Mouse (Mus musculus): ENCODE results near the gene Gm45140. TPM values are rescaled to one million over a fixed set of nuclear protein-coding genes. Genes with fewer than 3 reads are reported as not detected.

The Gm45140 gene
- total RNA-seq, 1 experiment = 2.6 TPM

DNA sequence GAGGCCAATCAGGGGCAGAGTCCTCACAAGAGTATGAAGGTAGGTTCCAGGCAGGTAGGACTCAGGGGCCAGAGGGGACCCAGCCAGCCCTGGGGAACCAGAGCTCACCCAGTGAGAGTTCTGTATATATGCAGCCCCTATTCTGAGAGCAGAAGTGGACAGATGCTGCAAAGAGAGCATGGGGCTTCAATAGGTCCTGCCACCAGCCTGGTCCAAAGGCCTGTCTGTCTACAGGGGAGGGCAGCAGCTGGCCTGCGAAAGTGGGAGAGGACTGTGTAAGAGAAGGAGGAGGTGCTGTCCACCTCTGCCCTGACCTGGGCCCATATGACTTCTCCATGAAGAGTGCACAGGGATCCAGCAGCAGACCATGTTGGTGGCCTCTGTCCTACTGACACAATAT lies 58.9 kb downstream of the Gm45140 start:
- Histone ChIP-seq H3K9ac (ENCODE audit: insufficient read depth, low read depth, low read length, poor library complexity, severe bottlenecking) (no peak overlapping the region), H3K36me3 (ENCODE audit: control insufficient read depth, insufficient read depth, low read length, poor library complexity, severe bottlenecking) (no peaks in the 10 kb centered on the region), H3K27ac (ENCODE audit: insufficient read depth, low read depth, low read length, poor library complexity, severe bottlenecking) (no peak overlapping the region), H3K4me1 (ENCODE audit: control insufficient read depth in 2 of 2, insufficient read depth in 2 of 2, low read length in 2 of 2, poor library complexity in 1 of 2) (no peaks in the 10 kb centered on the region), H3K9me3 (ENCODE audit: control insufficient read depth, insufficient read depth, low read depth, low read length) (no peaks in the 10 kb centered on the region), H3K4me3 (ENCODE audit: insufficient read depth in 1 of 2, low read depth in 1 of 2, low read length in 2 of 2, poor library complexity in 1 of 2, severe bottlenecking in 1 of 2) (no peak overlapping the region)
- DNase-seq (ENCODE audit: low read depth, low spot score) = no peak
- in situ Hi-C loops (cut with MboI; ENCODE audit: low sequenced_read_pairs in 2 of 2, unreplicated experiment in 2 of 2) = no loop called here
- no peak for TF ChIP-seq CHD2 (IDR thresholded peaks at IDR 0.05; ENCODE audit: low read depth, low read length)
- TF ChIP-seq HCFC1 (IDR thresholded peaks at IDR 0.05; ENCODE audit: borderline replicate concordance, insufficient read depth, low read length) = no peak
- TF ChIP-seq ZNF384 (IDR thresholded peaks at IDR 0.05; ENCODE audit: low read depth, low read length) = no peak
- TF ChIP-seq MAFK (IDR thresholded peaks at IDR 0.05; ENCODE audit: insufficient read depth, low read depth, low read length) = no peak
- TF ChIP-seq ZC3H11A (IDR thresholded peaks at IDR 0.05; ENCODE audit: borderline replicate concordance, low read depth, low read length) = no peak

DNA sequence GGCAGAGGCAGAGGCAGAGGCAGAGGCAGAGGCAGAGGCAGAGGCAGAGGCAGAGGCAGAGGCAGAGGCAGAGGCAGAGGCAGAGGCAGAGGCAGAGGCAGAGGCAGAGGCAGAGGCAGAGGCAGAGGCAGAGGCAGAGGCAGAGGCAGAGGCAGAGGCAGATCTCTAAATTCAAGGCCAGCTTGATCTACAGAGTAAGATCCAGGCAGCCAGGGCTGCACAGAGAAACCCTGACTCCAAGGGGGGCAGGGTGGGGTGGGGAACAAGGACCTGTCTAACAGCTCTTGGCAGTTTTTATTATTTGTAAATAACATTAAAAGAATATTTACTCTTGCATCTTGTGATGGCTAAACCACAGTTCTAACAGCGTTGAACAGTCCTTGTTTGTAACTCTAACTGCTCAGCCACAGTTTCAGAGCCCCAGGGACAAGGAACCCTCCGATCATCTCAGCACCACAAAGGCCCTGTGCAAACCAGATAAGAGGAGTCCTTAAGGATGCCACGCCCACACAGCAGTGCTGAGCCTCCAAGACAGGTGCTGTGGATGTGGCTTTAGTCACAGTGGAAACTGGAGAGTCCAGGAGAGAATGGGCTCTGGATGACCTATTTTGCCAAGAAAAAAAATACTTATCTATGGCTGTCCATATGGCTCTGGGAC lies 59.9 kb downstream of the Gm45140 start:
- in situ Hi-C loops (cut with MboI; ENCODE audit: low sequenced_read_pairs in 2 of 2, unreplicated experiment in 2 of 2) = no loop called here
- Histone ChIP-seq H3K4me1 (ENCODE audit: control insufficient read depth in 2 of 2, insufficient read depth in 2 of 2, low read length in 2 of 2, poor library complexity in 1 of 2) (no peaks in the 10 kb centered on the region), H3K4me3 (ENCODE audit: insufficient read depth in 1 of 2, low read depth in 1 of 2, low read length in 2 of 2, poor library complexity in 1 of 2, severe bottlenecking in 1 of 2) (no peak overlapping the region), H3K36me3 (ENCODE audit: control insufficient read depth, insufficient read depth, low read length, poor library complexity, severe bottlenecking) (no peaks in the 10 kb centered on the region), H3K27ac (ENCODE audit: insufficient read depth, low read depth, low read length, poor library complexity, severe bottlenecking) (no peak overlapping the region), H3K9me3 (ENCODE audit: control insufficient read depth, insufficient read depth, low read depth, low read length) (no peaks in the 10 kb centered on the region), H3K9ac (ENCODE audit: insufficient read depth, low read depth, low read length, poor library complexity, severe bottlenecking) (no peak overlapping the region)
- no peak for TF ChIP-seq MAFK (IDR thresholded peaks at IDR 0.05; ENCODE audit: insufficient read depth, low read depth, low read length)
- TF ChIP-seq CHD2 (IDR thresholded peaks at IDR 0.05; ENCODE audit: low read depth, low read length) = no peak
- no peak for TF ChIP-seq HCFC1 (IDR thresholded peaks at IDR 0.05; ENCODE audit: borderline replicate concordance, insufficient read depth, low read length)
- TF ChIP-seq ZC3H11A (IDR thresholded peaks at IDR 0.05; ENCODE audit: borderline replicate concordance, low read depth, low read length) = no peak
- no peak for TF ChIP-seq ZNF384 (IDR thresholded peaks at IDR 0.05; ENCODE audit: low read depth, low read length)
- DNase-seq (ENCODE audit: low read depth, low spot score) = no peak

DNA sequence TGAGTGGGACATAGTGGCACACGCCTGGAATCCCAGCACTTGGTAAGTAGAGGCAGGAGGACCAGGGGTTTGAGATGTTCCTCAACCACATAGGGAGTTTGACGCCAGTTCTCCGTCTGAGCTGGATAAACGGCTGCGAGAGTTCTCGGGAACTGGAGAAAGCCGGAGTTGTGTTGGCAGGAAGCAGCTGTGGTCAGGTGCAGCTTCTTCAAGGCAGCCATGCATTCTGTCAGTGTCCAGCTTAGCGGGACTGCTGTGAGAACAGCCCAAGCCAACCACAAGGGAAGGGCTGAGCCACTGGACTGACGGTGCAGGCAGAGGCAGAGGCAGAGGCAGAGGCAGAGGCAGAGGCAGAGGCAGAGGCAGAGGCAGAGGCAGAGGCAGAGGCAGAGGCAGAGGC lies 60.7 kb downstream of the Gm45140 start:
- no peak overlapping the region for H3K4me3 ChIP-seq (ENCODE audit: insufficient read depth in 1 of 2, low read depth in 1 of 2, low read length in 2 of 2, poor library complexity in 1 of 2, severe bottlenecking in 1 of 2)
- in situ Hi-C loops (cut with MboI; ENCODE audit: low sequenced_read_pairs in 2 of 2, unreplicated experiment in 2 of 2) = no loop called here
- H3K36me3 ChIP-seq (ENCODE audit: control insufficient read depth, insufficient read depth, low read length, poor library complexity, severe bottlenecking) = no peaks in the 10 kb centered on the region
- no peak overlapping the region for H3K9ac ChIP-seq (ENCODE audit: insufficient read depth, low read depth, low read length, poor library complexity, severe bottlenecking)
- no peak for TF ChIP-seq CHD2 (IDR thresholded peaks at IDR 0.05; ENCODE audit: low read depth, low read length)
- TF ChIP-seq ZNF384 (IDR thresholded peaks at IDR 0.05; ENCODE audit: low read depth, low read length) = no peak
- TF ChIP-seq MAFK (IDR thresholded peaks at IDR 0.05; ENCODE audit: insufficient read depth, low read depth, low read length) = no peak
- no peak for TF ChIP-seq HCFC1 (IDR thresholded peaks at IDR 0.05; ENCODE audit: borderline replicate concordance, insufficient read depth, low read length)
- TF ChIP-seq ZC3H11A (IDR thresholded peaks at IDR 0.05; ENCODE audit: borderline replicate concordance, low read depth, low read length) = no peak
- no peaks in the 10 kb centered on the region for H3K9me3 ChIP-seq (ENCODE audit: control insufficient read depth, insufficient read depth, low read depth, low read length)
- no peaks in the 10 kb centered on the region for H3K4me1 ChIP-seq (ENCODE audit: control insufficient read depth in 2 of 2, insufficient read depth in 2 of 2, low read length in 2 of 2, poor library complexity in 1 of 2)
- no peak overlapping the region for H3K27ac ChIP-seq (ENCODE audit: insufficient read depth, low read depth, low read length, poor library complexity, severe bottlenecking)
- no peak for DNase-seq (ENCODE audit: low read depth, low spot score)

DNA sequence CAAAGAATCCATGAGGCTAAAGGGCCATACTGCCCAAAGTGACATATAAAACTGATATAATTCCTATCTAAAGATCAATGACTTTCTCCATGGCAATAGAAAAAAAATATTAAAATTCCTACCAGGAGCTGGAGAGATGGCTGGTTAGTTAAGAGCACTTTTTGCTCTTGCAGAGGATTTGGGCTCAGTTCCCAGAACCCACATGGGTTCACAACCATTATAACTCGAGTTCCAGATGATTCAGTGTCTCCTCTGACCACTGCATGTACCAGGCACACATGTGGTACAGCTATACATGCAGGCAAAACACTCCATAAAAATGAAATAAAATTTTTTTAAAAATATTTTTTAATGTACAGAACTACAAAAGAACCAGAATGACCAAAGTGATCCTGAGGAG lies 61.1 kb downstream of the Gm45140 start:
- H3K4me3 ChIP-seq (ENCODE audit: insufficient read depth in 1 of 2, low read depth in 1 of 2, low read length in 2 of 2, poor library complexity in 1 of 2, severe bottlenecking in 1 of 2) = no peak overlapping the region
- no peak overlapping the region for H3K9ac ChIP-seq (ENCODE audit: insufficient read depth, low read depth, low read length, poor library complexity, severe bottlenecking)
- H3K36me3 ChIP-seq (ENCODE audit: control insufficient read depth, insufficient read depth, low read length, poor library complexity, severe bottlenecking) = no peaks in the 10 kb centered on the region
- no peak overlapping the region for H3K27ac ChIP-seq (ENCODE audit: insufficient read depth, low read depth, low read length, poor library complexity, severe bottlenecking)
- H3K9me3 ChIP-seq (ENCODE audit: control insufficient read depth, insufficient read depth, low read depth, low read length) = no peaks in the 10 kb centered on the region
- no peaks in the 10 kb centered on the region for H3K4me1 ChIP-seq (ENCODE audit: control insufficient read depth in 2 of 2, insufficient read depth in 2 of 2, low read length in 2 of 2, poor library complexity in 1 of 2)
- DNase-seq (ENCODE audit: low read depth, low spot score) = no peak
- no peak for TF ChIP-seq ZC3H11A (IDR thresholded peaks at IDR 0.05; ENCODE audit: borderline replicate concordance, low read depth, low read length)
- TF ChIP-seq ZNF384 (IDR thresholded peaks at IDR 0.05; ENCODE audit: low read depth, low read length) = no peak
- no peak for TF ChIP-seq HCFC1 (IDR thresholded peaks at IDR 0.05; ENCODE audit: borderline replicate concordance, insufficient read depth, low read length)
- TF ChIP-seq MAFK (IDR thresholded peaks at IDR 0.05; ENCODE audit: insufficient read depth, low read depth, low read length) = no peak
- no peak for TF ChIP-seq CHD2 (IDR thresholded peaks at IDR 0.05; ENCODE audit: low read depth, low read length)
- in situ Hi-C loops (cut with MboI; ENCODE audit: low sequenced_read_pairs in 2 of 2, unreplicated experiment in 2 of 2) = no loop called here
